Mouse (Mus musculus) left cerebral cortex, adult 8-10 months (tissue): Measurements from ENCODE around the gene Dusp21. TPM values are rescaled to one million over a fixed set of nuclear protein-coding genes. Genes with fewer than 3 reads are reported as not detected.
A peak's percentile ranks its signal among the peaks of the same experiment; 100 is the strongest.

Experiments used
- DNase-seq, 2 experiments: peaks; one replicate each; pipeline ENCODE4 v3.0.0; 2022; ENCODE audit warnings: low spot score in 2 of 2
- total RNA-seq, 4 experiments: library from RNA; stranded (reverse); gene quantifications; 2 replicates each; pipeline ENCODE4 v1.2.4; 2022

Gene Dusp21
- total RNA-seq, result not detected

- no peak for DNase-seq
These were observed at the start of gene Dusp21 for GRCm38 (mm10) chrX:18145557-18145956. Gene Dusp21 (plus strand): TSS chrX:18145857.

- no peak for DNase-seq
These were observed 15.2 kb downstream of the Dusp21 start for GRCm38 (mm10) chrX:18160734-18161442.

GRCm38 (mm10) chrX:18161796-18162191 is 16.1 kb downstream of the Dusp21 start:
- peak in 1 of 2 experiments; percentile 21 for DNase-seq

GRCm38 (mm10) chrX:18162192-18162857 is 16.7 kb downstream of the Dusp21 start, which contains the start of gene Kdm6a:
Gene Kdm6a (plus strand): TSS chrX:18162575.
- peak; percentile 90 to 100 for DNase-seq

- peak; percentile 10 to 57 for DNase-seq
These were observed 17.4 kb downstream of the Dusp21 start for GRCm38 (mm10) chrX:18162861-18163731.

- DNase-seq, result no peak
These were observed 18.4 kb downstream of the Dusp21 start for GRCm38 (mm10) chrX:18163917-18164624.

GRCm38 (mm10) chrX:18165121-18165520 is 19.5 kb downstream of the Dusp21 start:
- no peak for DNase-seq

- no peak for DNase-seq
These were observed 21.3 kb downstream of the Dusp21 start for GRCm38 (mm10) chrX:18166961-18167360.

- no peak for DNase-seq
These were observed 23.3 kb downstream of the Dusp21 start for GRCm38 (mm10) chrX:18168940-18169339.

GRCm38 (mm10) chrX:18174831-18175230 is 29.2 kb downstream of the Dusp21 start:
- DNase-seq, result no peak

GRCm38 (mm10) chrX:18177803-18178202 is 32.1 kb downstream of the Dusp21 start:
- no peak for DNase-seq

GRCm38 (mm10) chrX:18179492-18179891 is 33.8 kb downstream of the Dusp21 start:
- no peak for DNase-seq

GRCm38 (mm10) chrX:18187203-18187602 is 41.5 kb downstream of the Dusp21 start:
- no peak for DNase-seq

GRCm38 (mm10) chrX:18188293-18188692 is 42.6 kb downstream of the Dusp21 start:
- no peak for DNase-seq

Other genes with a start within 250 kb of the Dusp21 start
- gene Kdm6a, start 16.7 kb downstream of the Dusp21 start, total RNA-seq, result 10 to 100 TPM; 43.9 to 64.7 (median 52.9) TPM